Mouse (Mus musculus) thymus, postnatal 14 days (tissue): ENCODE data around the gene Gm14525.
"Not testable (repeated sequence)": the region's sequence is repeated elsewhere in the genome, so short reads cannot be mapped to it uniquely, and the experiment has no call there.

ENCODE experiments used
- DNase-seq: peaks from one replicate; pipeline ENCODE4 v3.0.0; 2021

The Gm14525 gene

GRCm38 (mm10) chrX:26702538-26702937 is at the start of gene Gm14525:
Gm14525 (minus strand) TSS chrX:26702638.
- not testable (repeated sequence) for DNase-seq
